Mouse (Mus musculus) CH12.LX (cell line): ENCODE data around the gene Hist1h3e. TPM values are rescaled to one million over a fixed set of nuclear protein-coding genes. Genes with fewer than 3 reads are reported as not detected.
"Not testable (repeated sequence)": the region's sequence is repeated elsewhere in the genome, so short reads cannot be mapped to it uniquely, and the experiment has no call there.

Experiments used
- DNase-seq: peaks from one replicate; pipeline ENCODE4 v3.0.0-alpha.2; 2013; ENCODE audit errors: extremely low read depth
- H3K27ac ChIP-seq: 2 replicates; pipeline ENCODE4 v1.5.1; 2012; ENCODE audit warnings: low read depth, mild to moderate bottlenecking, control low read depth, moderate library complexity; ENCODE audit not compliant: insufficient read depth
- H3K27me3 ChIP-seq: replicated peaks from 2 replicates; pipeline ENCODE3; 2012; ENCODE audit warnings: inconsistent platforms
- H3K36me3 ChIP-seq, 2 experiments: replicated peaks in 1 of 2; 2 replicates each; pipeline versions ENCODE3 to v1.6.1; 2012; ENCODE audit warnings: inconsistent platforms in 1 of 2, low read length in 1 of 2, mild to moderate bottlenecking in 1 of 2, mixed read lengths in 1 of 2, moderate library complexity in 1 of 2; ENCODE audit not compliant: control insufficient read depth in 1 of 2, insufficient read depth in 1 of 2
- H3K4me1 ChIP-seq, 2 experiments: 2 replicates each; pipeline ENCODE4 v1.6.1; 2012; ENCODE audit warnings: inconsistent platforms in 1 of 2, moderate library complexity in 1 of 2; ENCODE audit not compliant: insufficient read depth in 2 of 2, control insufficient read depth in 1 of 2
- H3K4me2 ChIP-seq: 2 replicates; pipeline ENCODE4 v1.6.1; 2012; ENCODE audit warnings: low read depth, mild to moderate bottlenecking, control low read depth; ENCODE audit not compliant: poor library complexity, insufficient read depth, severe bottlenecking
- H3K4me3 ChIP-seq, 3 experiments: fragments of 150-350 bp in 1 of 3; sonication (generic) in 1 of 3; replicated peaks in 1 of 3; 2 replicates each; pipeline versions ENCODE3 to v1.5.1; 2011 to 2012; ENCODE audit warnings: low read depth in 2 of 3, low read length in 2 of 3, mild to moderate bottlenecking in 2 of 3, moderate library complexity in 2 of 3, control low read depth in 1 of 3, improper control_type of control experiment in 1 of 3, inconsistent platforms in 1 of 3, mixed read lengths in 1 of 3; ENCODE audit not compliant: poor library complexity in 1 of 3
- H3K79me2 ChIP-seq: replicated peaks from 2 replicates; pipeline ENCODE4 v1.6.1; 2012; ENCODE audit warnings: mild to moderate bottlenecking, moderate library complexity; ENCODE audit not compliant: control insufficient read depth, poor library complexity, insufficient read depth, severe bottlenecking; ENCODE audit errors: extremely low read depth
- H3K9ac ChIP-seq: 2 replicates; pipeline ENCODE4 v1.6.1; 2012; ENCODE audit warnings: low read depth, mild to moderate bottlenecking, control low read depth, moderate library complexity; ENCODE audit not compliant: insufficient read depth
- H3K9me3 ChIP-seq: replicated peaks from 2 replicates; pipeline ENCODE3; 2012; ENCODE audit warnings: low read length, inconsistent platforms, mixed read lengths
- CTCF ChIP-seq, 2 experiments: IDR thresholded peaks in 1 of 2; conservative IDR thresholded peaks in 1 of 2; 2 replicates each; pipeline ENCODE4 v1.5.1; 2011 to 2012; ENCODE audit warnings: low read depth in 2 of 2, low read length in 2 of 2, improper control_type of control experiment in 1 of 2, inconsistent platforms in 1 of 2, mild to moderate bottlenecking in 1 of 2, moderate library complexity in 1 of 2
- E2F4 ChIP-seq: IDR thresholded peaks from 2 replicates; pipeline ENCODE4 v1.6.1; 2011; ENCODE audit warnings: low read depth, low read length, improper control_type of control experiment; ENCODE audit not compliant: insufficient replicate concordance
- EP300 ChIP-seq: IDR thresholded peaks from 2 replicates; pipeline ENCODE4 v1.6.1; 2011; ENCODE audit warnings: low read length, improper control_type of control experiment
- JUN ChIP-seq: IDR thresholded peaks from 2 replicates; pipeline ENCODE4 v1.6.1; 2011; ENCODE audit warnings: low read depth, mild to moderate bottlenecking, low read length, improper control_type of control experiment, moderate library complexity; ENCODE audit not compliant: insufficient read depth
- MEF2A ChIP-seq: IDR thresholded peaks from 2 replicates; pipeline ENCODE4 v1.6.1; 2014; ENCODE audit warnings: low read depth, mild to moderate bottlenecking, inconsistent platforms, low read length, improper control_type of control experiment, borderline replicate concordance
- NELFE ChIP-seq: IDR thresholded peaks from 2 replicates; pipeline ENCODE4 v1.6.1; 2011; ENCODE audit warnings: low read depth, low read length, improper control_type of control experiment
- PAX5 ChIP-seq: IDR thresholded peaks from 2 replicates; pipeline ENCODE4 v1.6.1; 2012; ENCODE audit warnings: low read length, inconsistent platforms, mixed read lengths
- TBP ChIP-seq: conservative IDR thresholded peaks from 2 replicates; pipeline ENCODE4 v1.6.1; 2011; ENCODE audit warnings: low read depth, low read length, improper control_type of control experiment
- UBTF ChIP-seq: IDR thresholded peaks from 2 replicates; pipeline ENCODE4 v1.6.1; 2012; ENCODE audit warnings: low read depth, mild to moderate bottlenecking, inconsistent platforms, low read length, improper control_type of control experiment, moderate library complexity
- USF2 ChIP-seq: conservative IDR thresholded peaks from 2 replicates; pipeline ENCODE4 v1.6.1; 2011; ENCODE audit warnings: low read depth, low read length, improper control_type of control experiment
- ZMIZ1 ChIP-seq: IDR thresholded peaks from 2 replicates; pipeline ENCODE4 v1.6.1; 2012; ENCODE audit warnings: low read depth, mild to moderate bottlenecking, inconsistent platforms, low read length, improper control_type of control experiment
- dilution Hi-C: fragments of 300-500 bp; cut with MboI; formaldehyde crosslinking; loops from 2 replicates; pipeline ENCODE4 v1.14.3; 2020; ENCODE audit warnings: low sequenced_read_pairs; ENCODE audit not compliant: extremely low pct_unique_long_range_greater_than_20kb, extremely low pct_ligation_motif_present
- in situ Hi-C: fragments of 300-500 bp; cut with MboI; formaldehyde crosslinking; loops from 3 replicates; pipeline ENCODE4 v1.14.3; 2019; ENCODE audit warnings: low sequenced_read_pairs, low pct_ligation_motif_present, low pct_unique_long_range_greater_than_20kb, mixed read lengths
- polyA plus RNA-seq: library from polyadenylated mRNA; unstranded; fragments of >175 nt; gene quantifications from 2 replicates; pipeline ENCODE4 v1.2.1, GENCODE M21; 2012; ENCODE audit warnings: low read depth; ENCODE audit not compliant: insufficient read length
- total RNA-seq, 2 experiments: library from RNA; depleted of rRNA; stranded (reverse); fragments of 300-350 nt in 1 of 2; fragments of >200 nt in 1 of 2; gene quantifications; 2 replicates each; pipeline ENCODE4 v1.2.3; 2012 to 2014

The Hist1h3e gene
- total and polyA plus RNA-seq, 3 experiments, result 3.1 to 1,484 (median 24.2) TPM

GRCm38 (mm10) chr13:23593051-23593770, 31.0 kb upstream of the Hist1h3e start:
- Histone ChIP-seq H3K79me2 (no peaks in the 10 kb centered on the region), H3K4me1 (peaks cover 2 to 47% of the 10 kb centered on the region in 2 experiments; a peak in 3 of 4 replicates), H3K4me3 (no peak overlapping the region), H3K27ac (no peak overlapping the region), H3K4me2 (no peak overlapping the region), H3K27me3 (no peaks in the 10 kb centered on the region), H3K36me3 (no peaks in the 10 kb centered on the region), H3K9me3 (no peaks in the 10 kb centered on the region), H3K9ac (no peak overlapping the region; the same call in 1 of the 2 replicates)
- in situ Hi-C loops (loop anchor here (5.0 kb wide), 1 partner anchor 161 kb away; no protein-coding TSS in a partner anchor), dilution Hi-C loops (no loop called here)
- TF ChIP-seq UBTF (no peak), TBP (no peak), E2F4 (no peak), EP300 (no peak), PAX5 (no peak), CTCF (conservative IDR thresholded peaks at IDR 0.05 in 1 of 2, IDR thresholded peaks at IDR 0.05 in 1 of 2; ENCODE audit: low read depth in 2 of 2, low read length in 2 of 2) (no peak), ZMIZ1 (no peak), NELFE (no peak), MEF2A (no peak), JUN (no peak)
- DNase-seq, result no peak

GRCm38 (mm10) chr13:23592614-23593013, 30.4 kb upstream of the Hist1h3e start:
- Histone ChIP-seq H3K36me3 (no peaks in the 10 kb centered on the region), H3K79me2 (no peaks in the 10 kb centered on the region), H3K4me2 (no peak overlapping the region), H3K27me3 (no peaks in the 10 kb centered on the region), H3K9ac (no peak overlapping the region), H3K4me1 (peaks cover 2 to 45% of the 10 kb centered on the region in 2 experiments; a peak in 3 of 4 replicates), H3K9me3 (no peaks in the 10 kb centered on the region), H3K4me3 (no peak overlapping the region), H3K27ac (no peak overlapping the region)
- in situ Hi-C loops (loop anchor here (5.0 kb wide), 1 partner anchor 160 kb away; no protein-coding TSS in a partner anchor), dilution Hi-C loops (no loop called here)
- DNase-seq, result no peak
- no peak for TF ChIP-seq PAX5
- no peak for TF ChIP-seq USF2

- H3K36me3 ChIP-seq, H3K4me3 ChIP-seq, H3K9me3 ChIP-seq, dilution Hi-C loops, H3K27me3 ChIP-seq, H3K27ac ChIP-seq, DNase-seq, H3K79me2 ChIP-seq: not testable (repeated sequence)
- peak overlapping the region; percentile 51; the same call in 1 of the 2 replicates for H3K4me2 ChIP-seq
- in situ Hi-C loops, result loop anchor here (5.0 kb wide), 1 partner anchor 160 kb away; no protein-coding TSS in a partner anchor
- peaks cover under 1 to 40% of the 10 kb centered on the region in 2 experiments; a peak in 3 of 4 replicates for H3K4me1 ChIP-seq
- peak overlapping the region; percentile 40; the same call in 1 of the 2 replicates for H3K9ac ChIP-seq
Observed at GRCm38 (mm10) chr13:23591886-23592285, 29.7 kb upstream of the Hist1h3e start.
